Mouse (Mus musculus) ES-E14 (cell line): ENCODE measurements at regions not wholly inside any gene's neighbourhood (a gene's known extent, or its start where the extent isn't known, plus 50 kb on each side); places are given as distances from the start of the nearest gene placed in this dataset.

Source experiments
- DNase-seq: peaks from one replicate; pipeline ENCODE4 v3.0.0-alpha.2; 2013; ENCODE audit warnings: low read depth, low spot score
- H3K27ac ChIP-seq: 2 replicates; pipeline ENCODE4 v1.5.1; 2012; ENCODE audit warnings: low read depth, mild to moderate bottlenecking, low read length, moderate library complexity, mixed read lengths; ENCODE audit not compliant: poor library complexity, insufficient read depth, severe bottlenecking
- H3K36me3 ChIP-seq: 2 replicates; pipeline ENCODE4 v1.6.1; 2012; ENCODE audit warnings: mild to moderate bottlenecking, low read length, moderate library complexity, mixed read lengths; ENCODE audit not compliant: control insufficient read depth, poor library complexity, insufficient read depth, severe bottlenecking
- H3K4me1 ChIP-seq, 2 experiments: fragments of 150-350 bp in 1 of 2; sonication (generic) in 1 of 2; 2 replicates each; pipeline ENCODE4 v1.6.1; 2012; ENCODE audit warnings: low read length in 2 of 2, mild to moderate bottlenecking in 1 of 2, mixed read lengths in 1 of 2; ENCODE audit not compliant: control insufficient read depth in 2 of 2, insufficient read depth in 2 of 2, poor library complexity in 1 of 2
- H3K4me3 ChIP-seq, 2 experiments: fragments of 150-350 bp in 1 of 2; sonication (generic) in 1 of 2; 2 replicates each; pipeline ENCODE4 v1.5.1; 2012; ENCODE audit warnings: low read length in 2 of 2, low read depth in 1 of 2, mild to moderate bottlenecking in 1 of 2, mixed read lengths in 1 of 2; ENCODE audit not compliant: insufficient read depth in 1 of 2, poor library complexity in 1 of 2, severe bottlenecking in 1 of 2
- H3K9ac ChIP-seq: 2 replicates; pipeline ENCODE4 v1.6.1; 2012; ENCODE audit warnings: low read depth, mild to moderate bottlenecking, low read length, mixed read lengths; ENCODE audit not compliant: poor library complexity, insufficient read depth, severe bottlenecking
- H3K9me3 ChIP-seq: fragments of 150-350 bp; sonication (generic); 2 replicates; pipeline ENCODE4 v1.6.1; 2012; ENCODE audit warnings: low read depth, mild to moderate bottlenecking, low read length; ENCODE audit not compliant: control insufficient read depth, insufficient read depth
- CHD2 ChIP-seq: IDR thresholded peaks from 2 replicates; pipeline ENCODE4 v1.6.1; 2014; ENCODE audit warnings: mild to moderate bottlenecking, low read depth, low read length, inconsistent platforms
- HCFC1 ChIP-seq: IDR thresholded peaks from 2 replicates; pipeline ENCODE4 v1.6.1; 2012; ENCODE audit warnings: low read length, inconsistent platforms, borderline replicate concordance; ENCODE audit not compliant: insufficient read depth
- MAFK ChIP-seq: IDR thresholded peaks from 2 replicates; pipeline ENCODE4 v1.6.1; 2014; ENCODE audit warnings: mild to moderate bottlenecking, low read depth, low read length, inconsistent platforms; ENCODE audit not compliant: insufficient read depth
- ZC3H11A ChIP-seq: IDR thresholded peaks from 2 replicates; pipeline ENCODE4 v1.6.1; 2012; ENCODE audit warnings: low read depth, mild to moderate bottlenecking, inconsistent platforms, low read length, borderline replicate concordance
- ZNF384 ChIP-seq: IDR thresholded peaks from 2 replicates; pipeline ENCODE4 v1.6.1; 2012; ENCODE audit warnings: low read depth, low read length, inconsistent platforms
- in situ Hi-C, 2 experiments: fragments of 600-800 bp; cut with MboI; formaldehyde crosslinking; loops; one replicate each; pipeline ENCODE4 v1.15.1; 2025; ENCODE audit warnings: low sequenced_read_pairs in 2 of 2, inconsistent platforms in 1 of 2; ENCODE audit not compliant: unreplicated experiment in 2 of 2

- H3K9ac ChIP-seq: no peak overlapping the region
- H3K4me1 ChIP-seq: no peaks in the 10 kb centered on the region
- DNase-seq: no peak
- no peak overlapping the region for H3K4me3 ChIP-seq
- no peaks in the 10 kb centered on the region for H3K36me3 ChIP-seq
- in situ Hi-C loops: no loop called here
- H3K27ac ChIP-seq: no peak overlapping the region
- TF ChIP-seq ZC3H11A (no peak), ZNF384 (no peak), CHD2 (no peak), HCFC1 (no peak), MAFK (no peak)
- H3K9me3 ChIP-seq: no peaks in the 10 kb centered on the region
Observed at GRCm38 (mm10) chr2:106216169-106216568, 212.8 kb upstream of the Dnajc24 start.

- TF ChIP-seq CHD2 (no peak), ZC3H11A (no peak), HCFC1 (no peak), ZNF384 (no peak), MAFK (no peak)
- Histone ChIP-seq H3K36me3 (no peaks in the 10 kb centered on the region), H3K27ac (no peak overlapping the region), H3K4me1 (no peaks in the 10 kb centered on the region), H3K4me3 (no peak overlapping the region), H3K9ac (no peak overlapping the region), H3K9me3 (no peaks in the 10 kb centered on the region)
- in situ Hi-C loops: no loop called here
- no peak for DNase-seq
Observed at GRCm38 (mm10) chr2:106213740-106214139, 210.4 kb upstream of the Dnajc24 start.

- Histone ChIP-seq H3K27ac (no peak overlapping the region), H3K9me3 (no peaks in the 10 kb centered on the region), H3K4me1 (no peaks in the 10 kb centered on the region), H3K9ac (no peak overlapping the region), H3K4me3 (no peak overlapping the region), H3K36me3 (no peaks in the 10 kb centered on the region)
- DNase-seq: no peak
- TF ChIP-seq MAFK: peak; percentile 84
- TF ChIP-seq HCFC1: no peak
- in situ Hi-C loops: no loop called here
Observed at GRCm38 (mm10) chr2:106210773-106211172, 207.4 kb upstream of the Dnajc24 start.

GRCm38 (mm10) chr2:106208767-106209250 is 205.5 kb upstream of the Dnajc24 start:
- Histone ChIP-seq H3K9ac (no peak overlapping the region), H3K4me1 (no peaks in the 10 kb centered on the region), H3K4me3 (no peak overlapping the region), H3K36me3 (no peaks in the 10 kb centered on the region), H3K9me3 (no peaks in the 10 kb centered on the region), H3K27ac (no peak overlapping the region)
- DNase-seq: no peak
- TF ChIP-seq ZNF384: no peak
- TF ChIP-seq HCFC1: no peak
- TF ChIP-seq ZC3H11A: no peak
- no peak for TF ChIP-seq CHD2
- TF ChIP-seq MAFK: no peak
- in situ Hi-C loops: no loop called here

- DNase-seq: no peak
- in situ Hi-C loops: no loop called here
- Histone ChIP-seq H3K4me3 (no peak overlapping the region), H3K27ac (no peak overlapping the region), H3K36me3 (no peaks in the 10 kb centered on the region), H3K9me3 (no peaks in the 10 kb centered on the region), H3K4me1 (no peaks in the 10 kb centered on the region), H3K9ac (no peak overlapping the region)
- TF ChIP-seq MAFK: no peak
- TF ChIP-seq ZC3H11A: no peak
- TF ChIP-seq CHD2: no peak
- no peak for TF ChIP-seq ZNF384
- TF ChIP-seq HCFC1: no peak
Observed at GRCm38 (mm10) chr2:106200130-106200529, 196.8 kb upstream of the Dnajc24 start.
